Mouse (Mus musculus): Measurements from ENCODE around the gene Rheb.
"Not testable (repeated sequence)": the region's sequence is repeated elsewhere in the genome, so short reads cannot be mapped to it uniquely, and the experiment has no call there.

Rheb gene

DNA sequence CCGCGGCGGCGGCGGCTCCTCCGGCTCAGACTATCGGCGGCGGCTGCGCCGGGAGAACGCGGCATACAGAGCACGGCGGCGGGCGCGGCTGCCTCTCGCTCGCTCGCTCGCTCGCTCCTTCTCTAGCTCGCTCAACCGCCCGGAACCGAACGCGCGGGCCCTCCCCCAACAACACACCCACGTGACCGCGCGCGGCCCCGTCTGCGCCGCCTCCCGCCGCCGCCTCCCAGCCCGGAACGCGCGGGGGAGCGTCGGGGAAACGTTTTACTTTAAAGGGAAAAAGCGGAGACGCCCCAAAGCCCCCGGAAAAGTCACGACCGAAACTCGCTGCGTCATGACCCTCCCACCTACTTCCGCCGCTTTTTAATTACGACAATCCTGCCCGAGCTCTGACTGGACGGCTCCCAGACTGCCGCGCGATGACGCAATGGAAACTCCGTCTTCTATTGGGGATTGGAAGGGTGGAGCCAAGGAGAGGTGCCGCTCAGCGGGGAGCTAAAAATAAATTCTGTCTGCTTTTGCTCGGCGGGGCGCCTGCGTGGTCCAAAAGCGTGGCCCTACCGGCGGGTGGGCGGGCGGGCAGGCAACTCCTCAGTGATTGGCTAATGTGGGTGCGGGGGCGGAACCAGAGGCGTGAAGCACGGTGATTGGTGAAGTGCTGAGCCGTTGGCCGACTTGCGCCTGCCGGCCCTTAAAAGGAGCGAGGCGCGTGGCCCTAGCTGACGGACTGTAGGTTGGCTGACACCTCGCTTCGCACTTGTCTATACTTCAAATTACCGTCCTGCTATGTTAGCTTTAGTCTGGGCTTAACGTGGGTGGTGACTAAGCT, at the start of gene Rheb:
Gene Rheb, minus strand, starts transcription at position 351 of the 829 bp plus-strand sequence.
- peak; percentile 90 for ATAC-seq (ENCODE audit: insufficient number of reproducible peaks, low FRiP score, low TSS enrichment)

DNA sequence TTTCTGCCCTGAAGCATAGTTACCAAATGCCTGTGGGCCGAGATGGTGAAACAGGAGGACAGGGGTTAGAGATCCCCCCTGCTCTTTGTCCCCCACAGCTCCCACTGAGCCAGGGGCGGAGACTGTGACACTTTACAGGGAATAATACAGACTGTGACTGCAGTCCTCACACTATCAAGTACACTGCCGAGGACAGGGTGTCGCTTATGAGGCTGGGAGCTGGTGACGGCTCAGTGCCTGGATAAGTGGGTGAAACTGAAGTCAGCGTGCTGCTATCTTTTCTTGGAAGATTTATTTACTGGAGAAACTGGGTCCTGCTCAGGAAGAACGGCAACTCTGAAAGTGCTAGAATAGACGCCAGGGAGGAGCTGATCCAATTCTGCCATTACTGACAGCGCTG, 47.4 kb upstream of the Rheb start:
- ATAC-seq (ENCODE audit: insufficient number of reproducible peaks, low FRiP score, low TSS enrichment): no peak

DNA sequence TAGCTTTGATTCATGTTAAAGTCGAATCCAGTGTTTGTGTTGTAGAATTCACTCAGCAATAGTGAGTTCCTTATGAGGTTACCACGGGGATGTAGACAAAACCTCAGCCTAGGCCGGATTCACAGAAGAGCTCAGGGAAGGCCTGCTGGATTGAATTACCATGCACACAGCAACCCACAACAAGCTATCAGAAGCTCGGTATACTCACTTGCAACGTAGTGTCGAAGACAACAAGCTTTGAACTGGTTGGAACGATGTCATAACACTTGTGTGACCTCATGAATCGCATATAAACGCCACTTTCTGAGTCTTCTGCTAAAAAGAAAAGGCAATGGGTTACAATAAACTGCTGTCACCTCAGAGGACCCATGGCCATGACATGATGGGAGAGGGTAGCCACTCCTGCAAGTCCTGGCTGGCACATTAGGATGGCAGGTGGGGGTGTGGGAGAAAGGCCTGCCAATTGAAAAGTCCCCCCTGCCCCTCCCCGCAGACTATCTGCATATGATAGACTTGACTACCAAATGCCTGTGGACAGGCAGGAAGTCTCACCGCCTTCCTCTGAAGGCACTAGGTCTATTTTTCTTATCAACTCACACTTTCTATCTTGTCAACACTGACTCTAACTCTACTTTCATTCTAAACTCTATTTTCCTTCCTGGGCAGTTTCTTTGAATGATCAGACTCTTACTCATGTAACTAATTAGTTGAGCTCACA, 46.6 kb upstream of the Rheb start:
- ATAC-seq (ENCODE audit: insufficient number of reproducible peaks, low FRiP score, low TSS enrichment): no peak

DNA sequence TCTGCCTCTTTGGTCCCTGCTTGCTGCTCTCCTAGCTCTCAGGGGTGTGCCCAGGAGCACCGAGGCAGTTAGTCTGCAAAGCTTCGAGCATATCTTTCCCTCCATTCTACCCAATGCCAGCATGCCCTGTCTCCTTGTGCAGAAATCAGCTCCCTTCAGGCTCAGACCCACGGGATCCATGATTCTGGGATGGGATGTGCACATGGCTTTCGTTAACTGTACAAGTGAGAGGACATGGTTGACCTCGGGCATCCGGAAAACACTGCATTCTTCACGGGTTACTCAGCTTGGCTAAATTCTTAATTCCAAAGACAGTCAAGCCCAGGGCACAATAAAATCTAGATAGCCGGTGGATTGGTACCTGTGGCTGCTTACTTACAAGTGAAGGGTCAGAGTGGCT, 44.8 kb upstream of the Rheb start:
- ATAC-seq (ENCODE audit: insufficient number of reproducible peaks, low FRiP score, low TSS enrichment): no peak

DNA sequence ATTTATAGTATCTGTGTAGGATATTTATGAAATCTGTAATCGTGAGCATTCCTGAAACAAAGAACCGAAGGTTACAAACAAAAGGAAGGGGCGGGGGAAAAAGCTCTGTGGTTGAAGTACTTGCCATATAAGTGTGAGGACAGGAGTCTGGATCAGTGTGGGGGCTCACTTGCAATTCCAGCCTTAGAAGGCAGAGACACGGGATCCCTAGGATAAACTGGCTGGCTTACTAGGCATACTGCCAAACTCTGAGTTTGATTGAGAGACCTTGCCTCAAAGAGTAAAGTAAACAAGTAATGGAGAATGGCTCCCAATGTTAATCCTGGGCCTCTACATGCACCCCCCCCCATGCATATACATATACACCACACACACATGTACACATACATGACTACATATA, 36.3 kb upstream of the Rheb start:
- no peak for ATAC-seq (ENCODE audit: insufficient number of reproducible peaks, low FRiP score, low TSS enrichment)

DNA sequence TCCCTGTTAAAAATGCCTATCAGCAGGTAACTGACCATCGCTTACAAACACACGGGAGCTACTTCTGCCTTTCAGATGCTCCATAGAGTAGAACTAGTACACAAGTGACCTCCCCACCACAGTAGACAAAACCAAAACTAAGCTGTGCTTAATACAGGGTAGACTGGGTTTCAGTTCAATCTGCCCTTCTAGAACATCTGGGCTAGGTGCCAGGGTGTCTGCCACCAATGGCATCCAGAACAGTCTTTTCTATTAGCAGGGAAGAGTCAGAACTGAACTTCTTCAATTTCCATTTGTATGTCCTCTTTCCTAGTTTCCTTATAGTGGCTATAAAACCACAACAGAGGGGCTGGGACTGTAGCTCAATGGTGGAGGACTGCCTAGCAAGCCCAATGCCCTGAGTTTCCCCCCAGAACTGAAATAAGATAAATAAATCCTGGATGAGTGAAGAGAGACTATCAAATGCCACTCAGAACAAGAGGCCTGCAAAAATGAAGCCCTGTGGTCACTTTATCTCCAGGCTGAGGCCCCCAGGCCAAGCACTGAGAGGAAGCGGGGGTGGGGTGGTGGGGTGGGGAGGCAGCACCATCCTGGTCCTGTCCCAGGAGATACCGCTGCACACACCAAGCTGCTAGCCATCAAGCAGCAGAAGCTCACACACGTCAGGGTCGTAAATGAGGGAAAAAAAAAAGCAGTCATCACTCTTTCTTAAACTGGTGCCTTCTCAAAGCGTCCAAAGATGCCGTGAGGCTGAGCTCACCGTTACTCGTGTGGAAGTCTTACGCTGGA, 35.6 kb upstream of the Rheb start:
- no peak for ATAC-seq (ENCODE audit: insufficient number of reproducible peaks, low FRiP score, low TSS enrichment)

DNA sequence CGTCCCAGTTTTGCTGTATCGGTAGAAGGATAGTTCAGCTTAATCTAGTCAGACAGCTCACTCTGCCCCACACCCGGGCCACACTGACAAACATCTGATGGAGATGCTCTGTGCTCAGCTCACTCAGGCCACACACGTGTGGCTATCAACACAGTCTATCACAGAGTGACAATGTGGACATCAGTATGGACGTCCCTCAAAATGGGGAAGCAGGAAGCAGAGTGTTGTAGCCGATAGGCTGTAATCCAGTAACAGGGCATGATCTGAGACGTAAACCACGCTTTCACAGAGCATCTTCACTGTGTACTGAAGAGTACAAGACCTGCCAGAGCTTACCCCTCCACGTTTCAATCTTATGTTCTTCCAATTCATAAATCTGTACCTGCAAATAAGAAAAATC, 34.2 kb upstream of the Rheb start:
- no peak for ATAC-seq (ENCODE audit: insufficient number of reproducible peaks, low FRiP score, low TSS enrichment)

DNA sequence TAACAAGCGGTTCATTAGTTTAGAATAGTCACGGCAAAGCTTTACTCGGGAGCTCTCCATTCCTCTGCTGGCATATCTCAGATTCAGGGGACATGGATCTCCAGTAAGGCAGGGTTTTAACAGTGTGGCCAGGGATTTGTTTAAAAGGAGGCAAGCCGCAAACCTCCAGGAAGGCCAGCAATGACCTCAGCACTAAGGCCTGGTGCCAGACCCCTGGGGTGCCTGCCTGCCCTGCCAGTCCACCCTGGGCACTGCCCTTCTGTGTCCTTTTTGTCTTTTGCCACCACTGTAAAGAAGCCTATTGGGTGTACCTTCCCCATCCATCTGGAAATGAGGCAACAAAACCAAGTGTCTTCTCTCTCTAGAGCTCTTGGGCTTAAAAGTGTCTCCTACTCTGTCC, 31.7 kb upstream of the Rheb start:
- ATAC-seq (ENCODE audit: insufficient number of reproducible peaks, low FRiP score, low TSS enrichment): peak; percentile 84

DNA sequence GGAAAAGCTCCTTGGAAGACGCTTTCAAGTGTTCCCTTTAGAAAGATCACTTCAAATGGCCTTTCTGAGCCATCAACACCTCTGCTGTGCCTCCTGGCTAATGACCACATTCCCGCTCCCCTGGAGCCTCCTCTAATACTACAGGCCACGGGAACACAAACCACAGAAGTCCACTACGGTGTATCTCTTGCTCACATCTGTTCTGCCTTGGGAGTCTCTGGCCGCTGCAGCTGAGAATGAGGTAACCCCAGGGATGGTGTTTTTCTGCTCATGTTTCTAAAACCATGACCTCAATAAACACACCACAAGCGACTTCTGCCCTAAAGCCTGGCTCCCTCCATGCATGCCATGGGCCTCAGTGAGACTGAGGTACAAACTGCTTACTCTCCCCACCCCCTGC, 30.8 kb upstream of the Rheb start:
- ATAC-seq (ENCODE audit: insufficient number of reproducible peaks, low FRiP score, low TSS enrichment): no peak

DNA sequence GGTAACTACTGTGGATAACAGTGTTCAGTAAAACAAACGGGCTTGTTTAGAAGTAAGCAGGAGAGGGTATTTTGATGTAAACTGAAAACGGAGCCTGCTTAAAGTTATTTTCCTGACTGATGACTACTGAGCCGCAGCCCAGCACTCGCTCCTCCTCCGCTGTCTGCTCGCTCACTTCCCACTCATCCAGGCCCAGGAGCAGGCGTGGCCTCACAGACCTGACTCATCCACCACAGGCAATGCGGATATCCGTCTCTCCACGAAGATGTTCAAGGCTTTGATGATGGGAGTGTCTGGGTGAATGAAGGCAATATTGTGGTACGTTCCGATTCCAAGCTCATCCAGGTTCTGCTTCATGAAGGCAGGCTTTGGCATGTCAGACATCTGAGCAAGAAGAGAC, 28.9 kb upstream of the Rheb start:
- ATAC-seq (ENCODE audit: insufficient number of reproducible peaks, low FRiP score, low TSS enrichment): no peak

DNA sequence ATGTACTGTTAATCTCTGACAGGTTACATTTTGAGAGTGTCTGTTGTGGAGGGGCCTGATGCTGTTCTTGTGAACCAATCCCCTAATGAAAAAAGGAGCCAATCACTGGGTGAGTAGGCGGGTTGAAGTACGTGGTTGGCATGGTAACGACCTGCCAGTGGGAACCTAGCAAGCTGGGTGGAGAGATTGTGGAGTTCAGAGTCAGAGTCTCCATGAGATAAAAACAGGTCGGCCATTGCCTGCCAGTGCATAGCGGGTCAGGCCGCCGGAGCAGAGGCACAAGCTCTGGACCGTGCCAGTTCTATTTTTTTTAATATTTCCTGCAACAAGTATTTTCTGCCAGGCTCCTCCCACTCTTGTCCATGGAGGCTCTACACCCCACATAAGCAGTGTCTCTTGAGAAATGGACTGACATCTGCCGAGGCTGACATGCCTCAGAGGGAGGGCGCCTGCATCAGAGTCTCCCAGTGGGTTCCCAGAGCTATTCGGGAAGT, 27.4 kb upstream of the Rheb start:
- ATAC-seq (ENCODE audit: insufficient number of reproducible peaks, low FRiP score, low TSS enrichment): no peak

DNA sequence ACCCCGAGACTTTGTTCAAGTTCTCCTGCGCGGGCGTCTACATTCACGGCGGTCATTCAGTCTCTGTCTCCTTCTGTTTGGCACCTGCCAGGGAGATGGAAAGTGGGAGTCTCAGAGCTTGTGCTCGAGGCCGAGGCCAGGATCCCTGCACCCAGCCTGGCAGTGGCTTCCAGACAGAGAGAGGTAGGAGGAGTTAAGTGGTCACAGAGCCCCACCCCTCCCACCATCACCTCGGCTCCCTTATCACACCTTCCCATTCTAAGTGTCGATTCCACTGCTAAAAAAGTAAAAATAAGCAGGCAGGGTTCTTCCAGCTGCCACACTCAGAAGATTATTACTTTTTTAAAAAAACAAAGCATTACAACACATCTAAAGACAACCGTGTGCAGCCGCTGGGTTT, 21.4 kb upstream of the Rheb start:
- ATAC-seq (ENCODE audit: insufficient number of reproducible peaks, low FRiP score, low TSS enrichment): no peak

DNA sequence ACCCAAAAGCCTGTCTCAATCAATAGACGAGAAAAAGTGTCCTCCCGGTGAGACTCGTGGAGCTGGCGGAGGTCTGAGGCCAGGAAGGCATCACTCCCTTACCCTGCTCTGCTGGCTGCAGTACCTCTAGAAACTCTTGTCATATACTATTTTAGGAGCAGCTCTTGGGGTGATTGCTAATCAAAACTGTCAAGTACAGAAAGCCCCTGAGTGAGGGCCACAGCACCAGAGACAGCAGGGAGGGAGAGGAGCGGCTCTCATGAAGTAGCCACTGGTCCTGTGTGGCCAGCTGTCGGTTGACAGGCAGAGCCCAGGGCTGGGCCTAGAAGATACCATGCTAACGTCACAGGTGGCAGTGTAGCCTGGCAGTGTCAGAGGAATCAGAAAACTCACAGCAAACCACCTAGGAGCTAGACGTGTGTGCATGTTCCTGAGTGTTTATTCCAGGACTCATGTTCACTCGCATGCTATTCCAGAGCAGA, 19.1 kb upstream of the Rheb start:
- 0 out of 2 replicates have a peak, but pooled peaks have one; percentile 32 for ATAC-seq (ENCODE audit: insufficient number of reproducible peaks, low FRiP score, low TSS enrichment)

DNA sequence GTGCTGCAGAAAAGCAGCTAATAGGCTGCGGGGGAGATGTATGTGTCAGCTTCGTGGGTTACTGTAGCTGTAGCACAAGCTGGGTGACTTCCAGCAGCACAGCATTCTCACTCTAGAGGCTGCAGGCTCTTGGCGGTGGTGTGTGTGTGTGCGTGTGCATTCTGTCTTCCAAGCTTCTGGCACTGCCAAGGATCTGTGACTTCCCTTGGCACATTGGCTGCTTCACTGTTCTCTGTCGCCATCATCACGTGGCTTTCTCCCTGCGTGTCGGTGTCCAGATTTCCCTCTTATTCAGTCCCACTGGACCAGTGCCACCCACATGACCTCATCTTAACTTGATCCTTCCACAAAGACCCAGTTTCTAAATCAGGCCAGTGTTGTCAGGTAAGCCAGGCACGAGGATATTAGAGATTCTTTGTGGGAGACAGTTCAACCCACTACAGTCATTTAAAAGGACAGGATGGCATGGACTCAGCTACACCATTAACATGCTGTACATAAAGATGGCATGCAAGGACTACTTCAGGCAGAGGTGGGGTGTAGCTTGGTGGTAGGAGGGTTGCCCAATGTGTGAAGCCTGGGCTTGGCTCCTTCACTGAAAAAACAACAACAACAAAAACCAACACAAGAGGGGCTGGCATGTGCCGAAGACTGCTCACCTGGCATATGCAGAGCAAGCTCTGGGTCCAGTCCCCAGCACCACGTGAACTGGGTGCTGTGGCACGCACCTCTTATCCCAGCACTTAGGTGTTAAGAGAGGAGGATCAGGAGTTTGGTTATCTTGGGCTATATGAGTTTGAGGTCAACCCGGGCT, 18.4 kb upstream of the Rheb start:
- ATAC-seq (ENCODE audit: insufficient number of reproducible peaks, low FRiP score, low TSS enrichment): peak; percentile 95

DNA sequence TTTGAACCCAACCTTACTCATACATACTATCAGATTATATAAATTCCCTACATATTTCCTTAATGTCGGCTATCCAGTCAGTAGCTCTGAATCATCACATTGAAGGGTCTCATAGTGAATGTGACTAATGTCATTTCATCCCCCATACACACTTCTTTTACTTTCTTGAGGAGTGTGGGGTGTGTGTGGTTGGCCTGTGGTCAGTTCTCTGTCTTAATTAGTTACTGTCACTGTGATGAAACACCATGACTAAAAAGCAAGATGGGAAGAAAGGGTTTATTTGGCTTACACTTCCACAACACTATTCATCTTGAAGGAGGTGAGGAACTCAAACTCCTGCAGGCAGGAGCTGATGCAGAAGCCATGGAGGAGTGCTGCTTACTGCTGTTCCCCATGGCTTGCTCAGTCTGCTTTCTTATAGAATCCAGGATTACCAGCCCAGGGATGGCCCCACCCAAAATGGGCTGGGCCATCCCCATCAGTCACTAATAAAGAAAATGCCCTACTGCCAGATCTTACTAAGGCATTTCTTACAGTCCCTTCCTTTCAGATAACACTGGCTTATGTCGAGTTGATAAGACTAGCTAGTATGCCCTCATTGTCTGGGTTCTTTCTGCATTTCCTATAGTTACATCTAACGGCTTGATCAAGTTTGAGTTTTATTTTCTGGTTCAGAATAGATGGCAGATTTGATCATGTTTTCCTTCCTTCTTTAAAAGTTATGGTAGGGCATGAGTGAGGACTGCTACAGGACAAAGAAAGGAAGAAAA, 17.5 kb upstream of the Rheb start:
- ATAC-seq (ENCODE audit: insufficient number of reproducible peaks, low FRiP score, low TSS enrichment): no peak

DNA sequence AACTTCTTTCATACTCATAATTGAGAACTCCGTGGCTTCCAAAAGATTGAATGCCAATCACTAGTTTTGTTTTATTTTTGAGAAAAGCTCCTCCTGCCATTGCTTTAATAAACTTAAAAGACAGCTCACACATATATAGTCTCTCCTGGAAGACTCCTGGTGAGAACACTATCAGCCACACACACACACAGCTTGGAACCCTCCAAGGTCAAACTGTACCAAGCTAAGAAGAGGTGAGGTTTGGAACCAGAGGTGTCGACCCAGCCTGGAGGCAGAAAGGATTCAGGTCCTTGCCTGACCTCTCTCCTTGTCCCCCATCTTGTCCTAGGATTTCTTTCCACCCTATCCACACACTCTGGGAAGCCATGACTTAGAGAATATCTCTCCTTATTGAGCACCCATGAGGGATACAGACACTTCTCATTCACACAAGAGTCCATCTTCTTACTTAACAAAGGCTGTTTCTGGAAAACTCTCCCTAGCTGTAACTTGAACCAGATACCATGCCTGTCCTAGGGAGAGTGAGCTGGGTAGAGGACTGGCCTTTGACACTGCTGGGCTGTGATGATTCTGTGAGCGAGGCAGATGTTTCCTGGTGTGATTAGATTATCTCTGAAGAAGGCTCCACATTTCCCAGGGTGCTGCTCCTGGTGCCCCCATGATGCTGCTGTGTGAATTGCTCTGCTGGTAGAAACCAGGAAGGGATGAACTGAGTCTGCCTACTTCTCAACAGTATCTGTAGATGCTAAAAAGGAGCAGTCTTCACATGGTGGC, 12.6 kb upstream of the Rheb start:
- ATAC-seq (ENCODE audit: insufficient number of reproducible peaks, low FRiP score, low TSS enrichment): no peak

DNA sequence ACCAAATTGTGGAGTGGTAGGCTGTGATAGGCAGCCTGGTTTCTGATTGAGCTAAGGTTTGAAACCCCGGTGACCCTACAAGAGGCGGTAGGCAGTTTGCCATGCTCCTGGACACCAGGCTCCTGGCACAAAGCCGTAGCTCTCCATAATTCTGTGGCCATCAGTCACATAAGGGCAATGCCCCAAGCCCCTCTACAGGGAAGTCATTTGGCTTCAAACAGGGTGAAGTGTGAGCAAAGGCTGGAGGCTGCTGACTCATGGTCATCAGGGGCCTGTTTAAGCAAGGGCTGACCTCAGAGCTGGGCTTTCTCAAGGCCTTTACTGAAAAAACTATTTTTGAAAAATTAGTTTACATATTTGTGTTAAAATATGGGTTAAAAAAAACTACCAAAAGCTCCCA, 11.8 kb upstream of the Rheb start:
- no peak for ATAC-seq (ENCODE audit: insufficient number of reproducible peaks, low FRiP score, low TSS enrichment)

DNA sequence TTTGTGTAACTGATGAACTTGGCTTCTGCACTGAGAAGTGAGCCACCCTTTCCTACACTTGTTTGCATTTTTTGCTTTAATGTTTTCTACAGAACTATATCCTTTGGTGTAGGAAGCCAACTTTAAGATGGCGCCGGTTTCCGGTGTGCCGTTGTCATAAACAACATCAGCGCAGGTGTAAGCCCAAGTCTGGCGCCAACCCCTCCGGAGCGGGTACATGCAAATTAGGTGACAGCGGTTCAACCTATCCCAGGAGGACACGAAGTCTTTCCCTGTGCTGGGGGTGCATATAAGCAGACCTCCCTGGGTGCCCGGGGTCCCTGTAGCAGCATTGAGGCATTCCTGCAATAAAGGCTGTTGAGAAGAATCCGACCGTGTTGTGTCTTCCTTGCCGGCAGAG, 5.8 kb upstream of the Rheb start:
- ATAC-seq (ENCODE audit: insufficient number of reproducible peaks, low FRiP score, low TSS enrichment): not testable (repeated sequence)
